Mouse (Mus musculus) thymus, postnatal 25 days (tissue): ENCODE measurements around the gene Nin.

Source experiments
- DNase-seq: peaks from one replicate; pipeline ENCODE4 v3.0.0; 2022

The Nin gene

DNA sequence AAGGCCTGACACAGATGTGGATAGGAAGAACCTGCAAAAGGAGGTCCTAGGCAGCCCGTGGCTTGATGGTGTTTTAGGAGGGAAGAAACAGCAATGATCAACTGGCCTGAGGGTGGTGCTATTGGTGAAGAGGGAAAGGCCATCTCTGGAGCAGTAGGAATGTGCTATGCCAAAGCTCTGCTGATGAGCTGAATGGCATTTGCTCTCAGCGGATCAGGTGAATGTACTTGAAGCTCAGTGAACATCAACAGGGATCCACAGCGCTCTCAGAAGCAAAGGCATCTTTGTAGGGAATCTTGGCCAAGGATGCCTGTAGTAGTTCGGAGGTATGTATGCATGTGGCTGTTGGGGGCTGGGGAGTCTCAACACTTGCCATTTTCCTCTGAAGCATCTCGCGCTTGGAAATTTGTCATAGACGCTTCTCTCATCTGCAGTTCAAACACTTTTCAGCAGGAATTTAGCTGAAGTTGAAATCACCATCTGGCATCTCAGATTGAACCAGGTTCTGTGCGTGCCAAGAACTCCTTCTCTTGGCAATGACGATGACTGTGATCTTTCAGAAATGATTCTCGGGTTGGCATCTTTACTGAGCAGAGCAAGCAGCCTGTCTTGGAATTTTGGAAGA, 5.3 kb upstream of the Nin start:
- no peak for DNase-seq

DNA sequence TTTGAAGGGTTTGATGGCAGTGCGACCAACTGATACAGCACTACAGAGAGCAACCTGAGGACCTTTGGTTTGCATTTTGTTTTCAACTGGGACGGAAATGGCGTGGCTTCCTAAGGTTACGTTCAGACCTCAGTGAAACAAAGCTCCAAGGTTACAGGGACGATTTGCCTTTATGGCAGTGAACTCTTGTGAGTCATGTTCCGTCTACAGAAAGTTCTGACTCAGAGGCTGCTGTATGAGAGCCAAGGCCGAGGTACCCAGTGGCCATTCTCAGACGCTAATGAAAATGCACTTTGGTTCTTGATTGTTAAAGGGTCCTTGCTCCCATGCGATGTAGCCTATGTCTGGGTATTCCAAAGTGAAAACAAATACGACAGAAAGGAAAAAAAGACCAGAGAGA, 3.6 kb upstream of the Nin start:
- no peak for DNase-seq

DNA sequence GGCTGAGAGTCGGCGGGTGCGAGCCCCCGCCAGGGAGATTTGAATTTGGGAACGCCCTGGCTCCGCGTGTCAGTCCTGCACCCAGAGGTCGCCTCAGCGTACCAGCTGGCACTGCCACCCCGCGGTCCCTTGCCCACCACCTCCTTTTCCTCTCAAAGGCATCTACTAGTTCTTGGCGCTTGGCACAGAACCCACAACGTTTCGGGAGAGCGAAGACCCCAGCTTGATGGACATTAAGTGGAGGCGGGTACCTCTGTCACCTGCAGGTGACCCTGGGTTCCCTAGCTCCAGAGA, 1.5 kb downstream of the Nin start:
- no peak for DNase-seq

DNA sequence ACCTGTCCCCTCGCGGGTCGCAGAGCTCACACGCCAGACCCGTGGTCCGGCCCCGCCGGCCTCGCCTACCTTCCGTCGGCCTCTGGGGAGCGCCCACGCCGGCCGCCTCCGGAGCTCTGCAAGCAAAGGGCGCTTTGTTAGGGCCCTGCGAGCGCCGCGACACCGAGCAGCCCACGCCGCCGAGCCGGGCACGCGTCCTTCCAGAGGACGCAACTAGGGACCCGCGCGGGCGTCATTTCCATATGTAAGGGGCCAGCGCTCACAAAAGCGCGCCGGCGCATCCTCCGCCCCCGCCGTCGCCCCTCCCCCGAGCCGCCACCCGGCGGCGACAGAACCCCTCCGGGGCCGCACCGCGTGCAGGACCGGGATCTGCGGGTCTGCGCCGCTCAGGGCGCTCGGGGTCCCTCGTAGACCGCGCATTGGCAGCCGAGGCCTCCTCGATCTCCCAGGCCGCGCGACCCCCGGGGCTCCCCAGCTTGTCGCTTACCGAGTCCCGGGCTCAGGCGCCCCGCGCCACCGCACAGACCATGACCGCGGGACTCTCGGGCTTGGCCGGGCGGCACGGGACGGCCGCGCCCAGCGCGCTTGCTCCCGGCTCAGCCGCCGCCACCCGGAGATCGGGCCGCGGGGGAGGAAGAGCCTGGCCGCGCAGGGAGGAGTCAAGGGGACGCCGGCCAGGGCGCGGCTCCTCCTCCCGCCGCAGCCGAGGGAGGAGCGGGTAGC, 2.0 kb downstream of the Nin start:
- peak; percentile 74 for DNase-seq

DNA sequence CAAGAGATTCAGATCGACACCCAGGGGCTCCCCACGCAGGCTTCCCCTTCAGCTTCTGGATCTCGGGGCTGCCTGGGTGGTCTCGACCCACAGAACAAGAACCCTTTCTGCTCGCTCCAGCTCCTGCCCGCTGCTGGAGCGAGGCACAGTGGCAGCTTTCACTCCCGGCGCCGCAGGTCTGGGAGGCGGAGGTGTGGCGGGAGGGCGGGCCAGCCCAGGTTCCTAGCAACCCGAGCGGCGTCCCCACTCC, 2.5 kb downstream of the Nin start:
- no peak for DNase-seq

DNA sequence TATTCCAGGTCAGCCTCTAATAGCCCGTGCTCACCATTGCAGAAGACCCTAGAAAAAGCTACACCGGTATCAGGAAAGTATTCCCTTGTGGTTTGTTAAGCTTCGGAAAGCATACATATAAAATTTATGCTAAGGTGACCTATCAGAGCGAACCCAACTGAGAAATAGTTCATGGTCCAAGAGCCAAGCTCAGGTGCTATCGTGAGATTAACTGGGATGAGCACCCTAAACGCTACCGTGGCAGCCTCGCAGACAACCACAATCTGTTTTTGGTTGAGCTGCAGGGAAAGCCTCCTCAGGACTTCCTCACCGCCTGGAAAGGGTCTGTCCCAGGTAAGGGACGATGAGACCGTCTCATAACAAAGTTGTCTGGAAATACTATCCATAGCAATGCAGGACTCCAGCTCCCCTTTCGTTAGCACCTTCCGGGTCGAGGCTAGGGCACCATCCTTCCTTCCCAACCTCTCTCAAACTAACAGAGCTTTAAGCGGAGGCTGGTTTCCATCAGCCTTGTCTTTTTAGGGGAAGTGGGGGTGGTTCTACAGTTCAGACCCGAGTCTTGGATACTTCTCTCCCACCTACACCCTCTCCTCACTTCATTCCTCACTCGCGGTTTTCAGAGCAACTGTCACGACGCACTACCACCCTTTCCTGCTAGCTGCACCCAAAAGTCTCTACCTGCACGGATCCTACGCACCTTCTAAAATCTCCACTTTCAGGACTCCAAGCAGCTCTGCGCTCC, 3.0 kb downstream of the Nin start:
- no peak for DNase-seq

DNA sequence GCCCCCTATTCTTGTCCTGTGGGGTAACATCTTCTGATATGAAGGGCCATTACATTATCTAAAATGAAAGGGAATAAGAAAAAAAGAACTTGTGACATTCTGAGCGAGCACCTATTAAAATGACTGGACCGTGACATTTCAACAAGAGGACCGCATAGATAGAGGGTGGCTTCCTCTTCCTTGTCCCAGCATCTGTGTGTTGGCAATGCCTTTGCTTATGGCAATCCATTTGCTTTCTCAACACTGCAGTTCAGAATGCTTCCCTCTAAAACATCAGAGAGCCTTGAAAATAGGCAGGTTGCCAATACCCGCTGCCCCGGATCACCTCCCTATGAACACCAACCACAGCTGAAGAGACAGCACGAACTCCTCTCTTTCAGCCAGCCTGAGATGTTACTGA, 3.6 kb downstream of the Nin start:
- DNase-seq, result no peak

DNA sequence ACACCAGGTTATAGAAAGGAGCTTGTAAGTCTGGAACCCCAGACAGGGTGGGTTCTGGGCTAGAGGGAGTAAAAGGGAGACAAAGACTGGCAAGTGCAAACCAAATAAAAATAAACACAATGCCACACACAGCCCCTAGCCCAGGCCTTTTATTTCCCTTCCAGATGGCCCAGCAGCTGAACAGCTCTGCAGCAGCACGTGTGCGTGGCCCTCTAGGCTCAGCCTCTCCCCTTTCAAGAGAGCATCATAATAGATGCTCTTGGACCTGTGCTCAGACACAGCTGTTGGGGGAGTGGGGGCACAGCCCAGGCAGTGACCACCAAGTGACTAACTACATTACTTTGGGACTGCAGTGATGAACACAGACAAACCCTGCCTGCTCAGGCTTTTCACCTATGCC, 5.4 kb downstream of the Nin start:
- DNase-seq, result no peak

DNA sequence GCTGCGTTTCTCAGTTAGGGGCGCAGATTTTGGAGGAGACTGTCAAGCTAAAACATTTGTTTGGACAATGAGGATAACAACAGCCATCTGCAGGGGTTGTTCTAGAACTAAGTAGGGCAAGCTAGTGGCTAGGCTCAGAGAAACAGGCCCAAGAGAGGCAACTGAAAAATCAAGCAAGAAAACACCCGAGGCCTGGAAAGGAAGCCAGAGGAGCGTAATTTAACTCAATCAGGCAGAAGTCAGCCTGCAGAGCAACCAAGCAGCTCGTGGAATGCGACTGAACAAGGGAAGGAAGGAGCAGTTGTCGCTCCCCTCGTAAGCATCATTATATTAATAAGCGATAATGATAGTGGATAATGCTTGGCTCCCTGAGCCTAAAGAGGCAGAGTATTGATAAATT, 7.0 kb downstream of the Nin start:
- DNase-seq, result no peak

DNA sequence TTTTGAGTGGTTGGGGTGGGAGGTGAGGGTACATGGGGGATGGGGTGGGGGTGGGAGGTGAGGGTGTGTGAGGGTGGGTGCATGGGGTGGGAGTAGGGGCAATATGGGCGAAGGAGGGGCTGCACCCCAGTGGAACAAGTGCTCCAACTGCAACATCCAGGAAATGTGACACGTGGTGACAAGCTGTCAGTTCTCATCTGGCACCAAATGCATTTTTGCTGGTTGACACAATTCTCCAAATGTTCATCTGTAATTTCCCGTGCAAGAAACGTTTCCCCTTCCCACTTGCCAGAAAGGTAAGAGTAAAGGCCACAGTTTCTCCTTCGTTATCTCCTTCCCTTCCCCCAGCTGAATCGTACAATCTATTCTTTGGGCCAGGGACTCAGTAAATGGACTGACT, 7.6 kb downstream of the Nin start:
- DNase-seq, result no peak

DNA sequence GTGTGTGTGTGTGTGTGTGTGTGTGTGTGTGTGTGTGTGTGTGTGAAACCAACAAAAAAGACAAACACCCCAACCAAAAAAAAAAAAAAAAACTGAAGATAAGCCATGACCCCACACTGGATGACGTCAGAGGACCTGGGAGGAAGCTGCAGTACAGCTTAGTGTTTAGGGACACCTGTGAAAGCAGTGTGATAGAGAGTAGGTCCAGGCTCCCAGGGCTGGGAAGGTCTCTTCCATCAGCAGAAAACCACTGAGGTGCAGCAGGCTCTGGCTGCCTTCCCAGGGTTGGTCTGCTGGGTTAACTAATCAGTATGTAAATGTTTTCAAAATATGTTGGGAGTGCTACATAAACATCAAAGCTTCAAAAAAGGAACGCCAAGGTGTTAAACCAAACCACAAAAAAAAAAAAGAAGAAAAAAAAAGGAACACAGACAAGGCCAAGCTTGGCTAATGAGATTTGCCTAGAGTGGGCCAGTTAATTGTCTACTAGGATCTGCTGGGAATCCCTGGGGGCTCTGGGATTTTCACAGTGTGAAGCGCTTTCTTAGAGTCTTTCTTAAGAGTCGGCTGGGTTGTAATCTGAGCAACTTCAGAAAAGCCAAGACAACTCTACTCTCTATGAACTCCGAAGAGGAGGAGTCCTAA, 8.6 kb downstream of the Nin start:
- DNase-seq, result peak; percentile 42

DNA sequence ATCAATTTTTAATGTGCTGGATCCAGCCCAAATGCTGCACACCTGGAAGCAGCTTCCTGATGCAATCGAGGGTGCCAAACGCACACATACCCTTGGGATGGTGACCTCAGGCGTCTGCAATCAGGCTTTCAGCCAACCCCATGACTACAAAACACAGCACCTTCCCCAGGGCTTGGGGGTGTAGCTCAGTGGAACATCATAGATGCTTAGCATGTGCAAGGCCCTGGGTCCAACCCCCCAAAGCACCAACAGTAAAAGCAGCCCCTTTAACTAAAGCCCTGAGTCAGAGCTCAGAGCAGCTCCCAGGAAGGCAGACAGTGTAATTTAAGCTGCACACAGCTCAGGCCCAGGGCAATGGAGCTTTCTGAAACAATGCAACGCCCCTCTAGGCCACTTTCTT, 9.3 kb downstream of the Nin start:
- no peak for DNase-seq

DNA sequence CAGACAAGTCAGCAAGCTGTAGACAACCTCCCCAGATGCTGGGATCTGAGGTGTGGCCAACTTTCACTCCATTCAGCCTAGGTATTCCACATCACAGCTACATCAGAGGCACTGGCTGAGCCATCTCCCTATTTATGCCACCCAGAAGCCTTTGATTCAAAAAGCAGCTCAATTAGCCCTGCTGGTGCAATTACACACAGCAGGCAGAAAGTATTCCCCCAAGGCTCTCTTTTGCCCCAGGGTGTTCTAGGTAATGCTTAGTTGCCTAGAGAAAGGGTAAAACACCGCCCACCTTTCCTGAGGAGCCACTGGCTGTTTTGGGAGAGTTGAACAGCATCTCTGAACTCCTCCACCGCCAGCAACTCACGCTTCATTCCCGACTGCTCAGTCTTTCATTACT, 10.3 kb downstream of the Nin start:
- no peak for DNase-seq

DNA sequence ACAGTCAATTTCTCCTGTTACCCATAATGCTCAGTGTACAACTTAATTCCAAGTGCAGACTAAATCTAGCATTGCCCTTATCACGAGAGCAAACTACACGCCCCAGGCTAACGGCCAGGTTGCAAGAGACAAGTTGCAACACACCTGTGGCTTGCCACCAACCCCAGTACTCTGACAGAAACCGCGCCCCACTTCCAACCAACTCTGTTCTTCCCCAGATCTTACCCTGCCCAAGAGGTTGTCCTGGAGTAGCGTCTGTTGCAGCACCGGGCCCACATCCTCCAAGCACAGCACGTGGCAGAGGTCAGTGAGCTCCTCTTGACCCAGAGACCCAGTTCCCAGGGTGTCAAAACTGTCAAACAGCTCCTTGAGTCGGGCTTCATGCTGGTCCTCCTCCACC, 11.1 kb downstream of the Nin start:
- DNase-seq, result no peak

DNA sequence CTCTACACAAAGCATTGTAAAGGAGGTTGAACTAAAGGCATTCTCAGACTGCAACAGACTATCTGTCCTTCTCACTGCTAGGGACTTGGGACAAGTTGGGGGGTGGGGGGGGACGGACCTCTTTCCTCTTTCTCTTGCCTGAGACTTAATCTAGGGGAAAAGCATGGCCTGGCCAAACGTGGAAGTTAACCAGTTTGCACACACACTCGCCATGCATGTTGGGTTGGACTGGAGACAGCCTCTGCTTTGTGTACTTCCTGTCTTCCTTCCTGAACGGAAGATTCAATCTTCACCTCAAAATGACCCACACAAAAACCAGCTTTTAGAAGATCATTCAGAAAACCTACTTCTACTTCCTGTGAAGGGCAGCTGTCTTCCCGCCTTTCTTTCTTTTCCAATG, 11.7 kb downstream of the Nin start:
- no peak for DNase-seq

DNA sequence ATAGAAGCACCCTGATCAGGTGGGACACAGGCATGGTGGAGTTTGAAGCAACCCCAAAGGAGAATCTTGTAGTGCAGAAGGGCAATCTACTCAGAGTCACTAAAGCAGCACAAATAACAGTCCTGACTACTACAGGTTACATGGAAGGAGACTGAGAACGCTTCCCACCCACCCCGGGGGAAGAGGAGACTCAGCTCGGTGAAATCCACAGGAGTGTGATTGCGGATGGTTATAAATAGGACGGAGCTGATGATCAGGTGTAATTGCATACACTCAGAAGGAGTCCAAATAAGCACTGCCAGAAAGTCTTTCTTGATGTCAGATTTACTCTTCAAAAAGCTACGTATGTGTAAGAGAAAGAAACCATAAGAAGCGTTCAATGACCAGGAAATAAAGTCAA, 15.6 kb downstream of the Nin start:
- no peak for DNase-seq

DNA sequence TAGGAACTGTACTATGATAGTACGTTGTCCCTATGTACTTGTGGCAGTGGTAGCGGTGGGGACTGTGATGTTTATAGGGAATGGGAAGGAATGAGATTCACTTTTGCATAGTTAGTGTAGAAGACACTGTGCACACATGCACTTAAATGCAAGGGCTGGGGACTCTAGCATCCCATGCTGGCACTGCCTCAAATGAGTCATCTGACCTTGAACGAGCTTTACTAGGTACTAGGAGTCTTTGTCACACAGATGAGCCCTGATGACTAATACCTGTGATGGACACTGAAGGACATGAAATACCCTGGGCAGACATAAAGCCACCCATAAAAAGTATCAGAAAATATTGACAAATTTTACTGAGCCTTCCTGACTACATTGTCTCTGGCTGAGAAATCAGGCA, 16.2 kb downstream of the Nin start:
- DNase-seq, result no peak

DNA sequence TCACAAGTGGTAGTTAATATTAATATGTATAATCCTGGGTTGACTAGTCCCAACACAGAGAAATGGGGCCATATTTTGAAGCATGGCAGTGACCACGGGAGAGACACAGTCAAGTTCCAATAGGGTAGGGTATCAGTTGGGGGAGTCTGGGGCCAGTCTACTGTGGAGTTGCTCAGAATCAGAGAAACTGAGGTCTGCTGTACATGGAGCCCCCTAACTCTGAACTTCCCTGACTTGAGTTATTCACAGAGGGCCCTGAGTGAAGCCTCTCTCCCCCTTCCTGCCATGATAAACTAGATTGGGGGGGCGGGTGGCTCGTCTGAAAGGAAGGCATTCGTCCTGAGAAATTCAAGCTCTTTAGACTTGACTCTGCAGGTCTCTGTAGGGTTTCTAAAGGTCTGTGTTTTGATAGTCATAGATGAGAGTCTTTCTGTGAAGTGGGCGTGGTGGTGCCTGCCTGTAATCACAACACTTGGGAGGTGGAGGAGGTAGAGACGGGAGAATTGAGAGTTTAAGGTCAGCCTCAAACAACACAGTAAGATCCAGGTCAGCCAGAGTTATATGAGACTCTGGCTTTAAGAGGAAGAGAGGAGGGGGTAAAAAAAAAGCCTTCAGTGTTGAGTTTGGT, 20.1 kb downstream of the Nin start:
- DNase-seq, result no peak

DNA sequence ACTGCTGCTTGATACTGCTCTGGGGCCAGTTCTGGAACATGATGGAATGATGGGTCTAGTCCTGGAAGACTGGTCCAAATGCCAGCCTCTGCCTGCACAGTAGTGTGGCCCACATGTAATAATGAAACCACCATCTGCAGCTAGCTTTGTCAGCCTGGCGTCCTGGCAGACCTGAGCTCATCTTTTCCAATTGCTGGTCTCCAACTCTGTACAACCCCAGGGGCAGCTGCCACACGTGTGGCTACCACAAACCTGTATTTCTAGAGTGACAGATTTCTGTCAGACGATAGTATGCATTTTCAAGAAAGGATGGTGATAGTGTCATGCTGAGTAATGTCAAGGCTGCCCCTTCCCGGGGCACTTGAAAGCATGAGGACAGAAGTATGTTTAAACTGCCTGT, 25.2 kb downstream of the Nin start:
- no peak for DNase-seq

DNA sequence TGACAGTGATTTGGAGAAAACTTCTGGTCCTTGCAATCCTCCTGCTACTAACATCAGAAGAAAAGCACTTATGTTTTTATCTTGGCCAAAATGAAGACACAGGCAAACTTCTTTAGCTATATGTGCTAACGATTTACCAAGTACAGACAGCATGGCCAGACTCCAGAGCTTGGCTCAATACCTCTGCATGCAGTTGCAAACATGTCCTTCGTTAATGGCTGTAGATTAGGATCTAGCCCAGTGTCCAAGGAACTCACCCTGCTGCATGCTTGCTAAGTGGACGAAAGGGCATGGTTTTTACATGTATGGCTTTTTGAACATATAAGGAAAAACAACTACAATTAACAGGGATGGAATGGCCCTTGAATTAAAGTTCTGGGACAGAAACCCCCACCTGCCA, 28.2 kb downstream of the Nin start:
- DNase-seq, result no peak

DNA sequence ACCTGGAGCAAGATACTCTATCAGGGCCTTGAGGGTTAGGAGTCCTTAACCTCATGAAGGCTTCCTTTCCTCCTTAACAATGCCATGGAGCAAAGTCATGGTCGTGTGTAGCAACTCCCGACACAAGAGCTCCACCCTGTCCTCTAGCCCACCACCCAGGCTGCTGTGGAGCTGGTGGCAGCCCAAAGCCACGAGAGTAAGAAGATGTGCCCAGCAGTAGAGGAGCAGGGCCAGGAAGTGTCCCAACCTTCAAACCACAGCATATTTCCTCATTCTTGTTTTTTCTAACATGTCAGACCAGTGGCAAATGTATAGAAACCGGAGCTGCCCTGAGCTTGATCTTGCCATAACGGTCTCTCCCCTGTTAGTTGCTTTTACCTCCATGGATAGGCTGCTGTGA, 29.3 kb downstream of the Nin start:
- no peak for DNase-seq

DNA sequence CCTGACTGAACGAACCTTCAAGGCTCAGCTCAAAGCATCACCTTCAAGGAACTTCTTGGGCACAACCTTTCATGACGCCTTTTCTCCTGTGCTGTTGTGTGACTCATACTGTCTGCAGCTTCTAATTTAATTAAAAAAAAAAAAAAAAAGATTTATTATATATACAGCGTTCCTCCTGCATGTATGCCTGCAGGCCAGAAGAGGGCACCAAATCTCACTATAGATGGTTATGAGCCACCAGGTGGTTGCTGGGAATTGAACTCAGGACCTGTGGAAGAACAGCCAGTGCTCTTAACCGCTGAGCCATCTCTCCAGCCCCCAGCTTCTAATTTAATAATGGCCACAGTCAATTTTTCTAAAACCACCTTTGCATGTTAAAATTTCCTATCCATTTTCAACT, 29.8 kb downstream of the Nin start:
- no peak for DNase-seq

DNA sequence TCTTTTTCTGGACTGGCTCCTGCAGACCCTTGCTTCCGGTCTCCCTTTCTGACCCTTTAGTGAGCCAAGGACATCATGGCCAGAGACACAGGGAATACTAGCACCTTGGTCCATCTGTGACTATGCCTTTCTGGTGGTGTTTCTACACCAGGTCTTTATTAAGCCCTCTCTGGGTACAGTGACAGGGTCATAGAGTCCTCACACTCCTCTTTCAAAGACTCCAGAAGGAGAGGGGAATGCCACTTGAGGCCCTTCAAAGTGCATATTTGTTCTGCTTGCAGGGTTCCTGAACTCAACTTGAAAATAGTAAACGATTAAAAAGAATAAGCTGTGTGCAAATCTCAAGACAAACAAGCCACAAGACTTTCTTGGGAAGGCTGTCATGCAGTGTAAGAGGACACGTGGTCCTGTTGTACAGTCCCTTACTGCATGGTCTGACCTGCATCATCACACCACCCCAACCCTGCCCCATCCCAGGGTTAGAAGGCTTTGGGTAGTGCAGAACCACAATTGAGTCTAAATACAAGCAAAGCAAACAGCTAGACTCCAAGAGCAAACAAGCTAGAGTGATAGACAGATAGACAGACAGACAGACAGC, 30.5 kb downstream of the Nin start:
- DNase-seq, result no peak

DNA sequence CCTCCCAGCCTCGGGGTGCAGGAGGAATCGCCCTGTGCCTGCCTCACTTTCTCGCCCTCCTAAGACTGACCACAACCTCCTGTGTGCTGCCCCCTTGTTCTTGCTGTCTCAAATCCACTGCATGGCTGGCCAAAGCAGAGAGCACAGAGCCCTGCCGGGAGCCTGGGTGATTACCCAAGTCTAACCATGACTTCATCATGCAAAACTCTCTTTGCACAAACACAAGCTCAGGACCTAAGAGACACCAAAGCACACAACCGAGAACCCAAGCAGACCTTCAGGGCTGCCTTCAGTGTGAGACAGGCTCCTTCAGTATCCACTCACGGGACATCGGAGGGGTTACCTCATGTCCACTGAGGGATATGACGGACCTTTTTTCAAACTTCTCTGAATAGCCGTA, 31.0 kb downstream of the Nin start:
- no peak for DNase-seq
